Mouse (Mus musculus): ENCODE measurements around the gene Dtnbp1.

DNA sequence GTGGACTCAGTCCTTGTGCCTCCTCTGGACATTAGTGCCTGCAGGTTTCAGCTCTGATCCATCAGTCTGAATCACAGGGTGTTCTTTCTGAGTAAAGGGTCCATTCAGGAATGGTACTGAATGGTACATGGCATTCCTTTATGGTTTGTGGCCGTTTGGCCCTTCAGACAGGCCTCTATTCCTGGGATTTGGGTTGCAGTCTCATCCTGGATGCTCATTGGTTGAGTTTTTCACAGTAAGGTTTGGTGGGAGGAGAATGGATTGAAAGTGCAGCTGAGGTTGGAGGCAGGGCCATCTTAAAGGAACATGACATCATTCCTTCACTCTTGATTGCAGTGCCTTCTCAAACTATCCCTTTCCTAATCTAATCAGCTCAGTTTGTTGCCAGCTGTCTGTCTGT, 93.2 kb downstream of the Dtnbp1 start:
- TF ChIP-seq GATA1 (IDR thresholded peaks at IDR 0.05; ENCODE audit: borderline replicate concordance, low read length) (no peak), FLI1 (IDR thresholded peaks at IDR 0.05; ENCODE audit: low read length) (no peak)

Data from megakaryocyte, embryonic 14.5 days (primary cell).